In the genomic region with DNA sequence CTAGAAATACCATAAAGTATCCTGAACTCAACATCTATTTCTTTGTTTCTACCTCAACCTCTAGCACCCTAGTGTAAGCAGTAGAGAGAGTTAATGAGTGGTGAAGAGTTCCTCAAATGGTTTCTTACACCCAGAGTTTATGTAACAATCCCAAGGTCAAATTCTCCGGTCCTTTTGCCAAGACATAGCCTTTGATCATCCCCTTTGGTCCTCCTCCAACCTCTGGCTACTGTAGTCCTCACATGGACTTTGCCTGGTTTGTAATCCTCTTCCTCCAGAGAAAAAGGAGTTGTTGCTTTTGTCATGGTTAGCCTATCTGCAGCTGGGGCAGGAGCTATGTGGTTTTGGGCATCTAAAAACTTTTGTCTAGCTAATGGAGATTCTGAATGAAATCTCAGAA, we compare ENCODE assay signal across 29 mouse cellular contexts. TPM values are rescaled to one million over a fixed set of nuclear protein-coding genes. Genes with fewer than 3 reads are reported as not detected.
A peak's percentile ranks its signal among the peaks of the same experiment; 100 is the strongest.
DNase-seq lines count a peak whose midpoint lies in the region; ATAC-seq and TF ChIP-seq lines count a peak whose summit lies in the region.
"Had no signal": no experiment of that assay in that cellular context is flagged by ENCODE, and none has a peak within 500 bp of the region (broad histone marks: within the 10 kb centered on the region; RNA-seq: fewer than 3 reads in every experiment).

No protein-coding gene starts in this region.

- no peak for TF ChIP-seq POLR2A in small intestine, adult 2 months (IDR thresholded peaks at IDR 0.05; ENCODE audit: low read depth, low read length)

- ATAC-seq in embryonic facial prominence, embryonic 13.5 days (ENCODE audit: insufficient number of reproducible peaks, insufficient read depth, low FRiP score, low TSS enrichment, low read depth), result no peak
- ATAC-seq in kidney, embryonic 15.5 days (replicated peaks; ENCODE audit: low FRiP score), result no peak
- no peak for ATAC-seq in neural tube, embryonic 15.5 days (ENCODE audit: low FRiP score)
- ATAC-seq: CD4-positive, CD25-positive, alpha-beta regulatory T cell, adult 4 months; forebrain, embryonic 16.5 days; inflammation-experienced regulatory T-cells, adult 6 months; midbrain, embryonic 16.5 days had no signal

- 0 out of 2 replicates have a peak overlapping the region, but pooled peaks have one; percentile 16 for H3K9ac ChIP-seq in embryonic facial prominence, embryonic 13.5 days
- H3K9ac ChIP-seq in kidney, embryonic 15.5 days, result no peak overlapping the region
- H3K9ac ChIP-seq in neural tube, embryonic 15.5 days (replicated peaks), result no peak overlapping the region
- H3K9ac ChIP-seq: heart, embryonic 13.5 days; hindbrain, embryonic 15.5 days; liver, embryonic 14.5 days; lung, embryonic 14.5 days had no signal

- H3K27ac ChIP-seq in embryonic facial prominence, embryonic 13.5 days, result no peak overlapping the region
- H3K27ac ChIP-seq in embryonic facial prominence, embryonic 10.5 days (replicated peaks), result no peak overlapping the region
- no peak overlapping the region for H3K27ac ChIP-seq in kidney, embryonic 15.5 days
- H3K27ac ChIP-seq in small intestine, adult 2 months (ENCODE audit: insufficient read depth, low read depth, low read length), result 0 out of 2 replicates have a peak overlapping the region, but pooled peaks have one; percentile 9
- H3K27ac ChIP-seq in neural tube, embryonic 15.5 days (replicated peaks), result no peak overlapping the region
- H3K27ac ChIP-seq: heart, embryonic 13.5 days; hindbrain, embryonic 10.5 days; hindbrain, embryonic 15.5 days; kidney, postnatal 0 days; liver, embryonic 14.5 days had no signal

- no peaks in the 10 kb centered on the region for H3K9me3 ChIP-seq in embryonic facial prominence, embryonic 13.5 days
- H3K9me3 ChIP-seq in embryonic facial prominence, embryonic 10.5 days, result no peaks in the 10 kb centered on the region
- no peaks in the 10 kb centered on the region for H3K9me3 ChIP-seq in kidney, embryonic 15.5 days (replicated peaks)
- H3K9me3 ChIP-seq in neural tube, embryonic 15.5 days (replicated peaks), result no peaks in the 10 kb centered on the region
- H3K9me3 ChIP-seq: heart, embryonic 13.5 days; hindbrain, embryonic 10.5 days; hindbrain, embryonic 15.5 days had no signal

- no peak overlapping the region for H3K4me3 ChIP-seq in embryonic facial prominence, embryonic 13.5 days
- H3K4me3 ChIP-seq in embryonic facial prominence, embryonic 10.5 days, result no peak overlapping the region
- no peak overlapping the region for H3K4me3 ChIP-seq in kidney, embryonic 15.5 days (replicated peaks)
- H3K4me3 ChIP-seq in small intestine, adult 2 months (ENCODE audit: low read depth, low read length), result no peak overlapping the region
- no peak overlapping the region for H3K4me3 ChIP-seq in neural tube, embryonic 15.5 days (replicated peaks)
- H3K4me3 ChIP-seq: erythroblast, embryonic 14.5 days; heart, embryonic 13.5 days; hindbrain, embryonic 10.5 days; hindbrain, embryonic 15.5 days had no signal

- TF ChIP-seq CTCF in small intestine, adult 2 months (IDR thresholded peaks at IDR 0.05; ENCODE audit: extremely low read depth, insufficient read length, insufficient replicate concordance, low read depth, low read length), result no peak

- peaks cover 22% of the 10 kb centered on the region for H3K4me1 ChIP-seq in embryonic facial prominence, embryonic 13.5 days
- peaks cover 25% of the 10 kb centered on the region for H3K4me1 ChIP-seq in embryonic facial prominence, embryonic 10.5 days
- peaks cover 22% of the 10 kb centered on the region for H3K4me1 ChIP-seq in kidney, embryonic 15.5 days
- H3K4me1 ChIP-seq in small intestine, adult 2 months (ENCODE audit: control insufficient read depth, insufficient read depth, insufficient read length, low read length), result peaks cover 11% of the 10 kb centered on the region
- peaks cover 26% of the 10 kb centered on the region for H3K4me1 ChIP-seq in neural tube, embryonic 15.5 days

- no peak for DNase-seq in embryonic facial prominence, embryonic 10.5 days (ENCODE audit: low spot score)
- DNase-seq in kidney, adult 8-10 months, result peak; percentile 79 to 92
- peak; percentile 60 to 63 for DNase-seq in kidney, postnatal 25 days
- DNase-seq: cerebellum, adult 8-10 months; embryo, embryonic 11 days; heart, postnatal 10 days; layer of hippocampus, postnatal 36 days; left cerebral cortex, postnatal 4 days; lung, embryonic 14.5 days; right cerebral cortex, postnatal 4 days; thymus, postnatal 4 days had no signal

- WGBS in embryonic facial prominence, embryonic 13.5 days, result 90% methylated on average over 1 of the region's 1 CpGs
- 89% methylated on average over 1 of the region's 1 CpGs for WGBS in embryonic facial prominence, embryonic 10.5 days
- WGBS in kidney, embryonic 15.5 days, result 77% methylated on average over 1 of the region's 1 CpGs
- WGBS in small intestine, adult 2 months, result 12% methylated on average over 1 of the region's 1 CpGs
- WGBS in neural tube, embryonic 15.5 days, result 93% methylated on average over 1 of the region's 1 CpGs

- peaks cover 24% of the 10 kb centered on the region for H3K36me3 ChIP-seq in embryonic facial prominence, embryonic 13.5 days
- H3K36me3 ChIP-seq in embryonic facial prominence, embryonic 10.5 days (replicated peaks), result peaks cover 18% of the 10 kb centered on the region
- peaks cover 15% of the 10 kb centered on the region for H3K36me3 ChIP-seq in kidney, embryonic 15.5 days
- H3K36me3 ChIP-seq in small intestine, adult 2 months (ENCODE audit: control insufficient read depth, insufficient read depth, low read length), result peaks cover 8% of the 10 kb centered on the region
- H3K36me3 ChIP-seq in neural tube, embryonic 15.5 days, result peaks cover 5% of the 10 kb centered on the region

- no peak overlapping the region for H3K4me2 ChIP-seq in embryonic facial prominence, embryonic 13.5 days
- H3K4me2 ChIP-seq in kidney, embryonic 15.5 days, result no peak overlapping the region
- no peak overlapping the region for H3K4me2 ChIP-seq in neural tube, embryonic 15.5 days
- H3K4me2 ChIP-seq: heart, embryonic 13.5 days; hindbrain, embryonic 15.5 days; lung, embryonic 14.5 days; midbrain, embryonic 11.5 days had no signal

- H3K27me3 ChIP-seq in embryonic facial prominence, embryonic 13.5 days, result no peaks in the 10 kb centered on the region
- H3K27me3 ChIP-seq in embryonic facial prominence, embryonic 10.5 days (replicated peaks; ENCODE audit: low read depth, poor library complexity, severe bottlenecking), result no peaks in the 10 kb centered on the region
- no peaks in the 10 kb centered on the region for H3K27me3 ChIP-seq in kidney, embryonic 15.5 days
- H3K27me3 ChIP-seq in small intestine, adult 2 months (ENCODE audit: control insufficient read depth, insufficient read depth, low read length), result no peaks in the 10 kb centered on the region
- H3K27me3 ChIP-seq in neural tube, embryonic 15.5 days (replicated peaks), result no peaks in the 10 kb centered on the region
- H3K27me3 ChIP-seq: heart, embryonic 13.5 days; hindbrain, embryonic 15.5 days had no signal

RNA-seq across cellular contexts. Expression of a gene that starts 1.7 kb away (rescaled TPM):
- 16.3 and 17.7 TPM in 2 replicates for polyA plus RNA-seq in embryonic facial prominence, embryonic 13.5 days (2015; fragmentation: Nextera tagmentation; extraction: Ambion mirVana)
- polyA plus RNA-seq in embryonic facial prominence, embryonic 10.5 days (2016; fragmentation: Nextera tagmentation; extraction: Ambion mirVana), result 17.5 and 19.1 TPM in 2 replicates
- 19.1 and 21.1 TPM in 2 replicates for polyA plus RNA-seq in kidney, embryonic 15.5 days (2015; fragmentation: Nextera tagmentation; extraction: Ambion mirVana)
- 24.7 and 57.1 TPM in 2 replicates for polyA plus RNA-seq in small intestine, adult 2 months (2012; rRNA removed)
- 13.8 and 14.0 TPM in 2 replicates for polyA plus RNA-seq in neural tube, embryonic 15.5 days (2015; fragmentation: Nextera tagmentation; extraction: Ambion mirVana)

RNA-seq across cellular contexts. Expression of a gene that starts 2.4 kb away (rescaled TPM):
- polyA plus RNA-seq in embryonic facial prominence, embryonic 13.5 days (2015; fragmentation: Nextera tagmentation; extraction: Ambion mirVana), result 8.8 and 9.3 TPM in 2 replicates
- polyA plus RNA-seq in embryonic facial prominence, embryonic 10.5 days (2016; fragmentation: Nextera tagmentation; extraction: Ambion mirVana), result 9.2 and 10.4 TPM in 2 replicates
- 8.3 and 8.7 TPM in 2 replicates for polyA plus RNA-seq in kidney, embryonic 15.5 days (2015; fragmentation: Nextera tagmentation; extraction: Ambion mirVana)
- polyA plus RNA-seq in small intestine, adult 2 months (2012; rRNA removed), result 0.60 and 0.71 TPM in 2 replicates
- polyA plus RNA-seq in neural tube, embryonic 15.5 days (2015; fragmentation: Nextera tagmentation; extraction: Ambion mirVana), result 6.4 and 6.6 TPM in 2 replicates

RNA-seq across cellular contexts. Expression of a gene that starts 11.1 kb away (rescaled TPM):
- polyA plus RNA-seq in embryonic facial prominence, embryonic 13.5 days (2015; fragmentation: Nextera tagmentation; extraction: Ambion mirVana), result 50.4 and 52.5 TPM in 2 replicates
- 23.6 and 25.3 TPM in 2 replicates for polyA plus RNA-seq in embryonic facial prominence, embryonic 10.5 days (2016; fragmentation: Nextera tagmentation; extraction: Ambion mirVana)
- polyA plus RNA-seq in kidney, embryonic 15.5 days (2015; fragmentation: Nextera tagmentation; extraction: Ambion mirVana), result 77.2 and 107 TPM in 2 replicates
- polyA plus RNA-seq in small intestine, adult 2 months (2012; rRNA removed), result 38.0 and 56.7 TPM in 2 replicates
- 28.4 and 50.2 TPM in 2 replicates for polyA plus RNA-seq in neural tube, embryonic 15.5 days (2015; fragmentation: Nextera tagmentation; extraction: Ambion mirVana)

RNA-seq across cellular contexts. Expression of a gene that starts 29.3 kb away (rescaled TPM):
- polyA plus RNA-seq in embryonic facial prominence, embryonic 13.5 days (2015; fragmentation: Nextera tagmentation; extraction: Ambion mirVana), result 2.6 and 5.1 TPM in 2 replicates
- 0.39 TPM in 1 of 2 replicates, not detected in the other for polyA plus RNA-seq in embryonic facial prominence, embryonic 10.5 days (2016; fragmentation: Nextera tagmentation; extraction: Ambion mirVana)
- polyA plus RNA-seq in kidney, embryonic 15.5 days (2015; fragmentation: Nextera tagmentation; extraction: Ambion mirVana), result 5.1 and 11.1 TPM in 2 replicates
- 0.53 and 1.1 TPM in 2 replicates for polyA plus RNA-seq in small intestine, adult 2 months (2012; rRNA removed)
- polyA plus RNA-seq in neural tube, embryonic 15.5 days (2015; fragmentation: Nextera tagmentation; extraction: Ambion mirVana), result 4.3 and 8.2 TPM in 2 replicates
- polyA plus RNA-seq: erythroblast, embryonic 14.5 days; forebrain, embryonic 11.5 days; forebrain, embryonic 16.5 days; hindbrain, embryonic 10.5 days; kidney, postnatal 0 days; midbrain, embryonic 11.5 days had no signal

RNA-seq across cellular contexts. Expression of a gene that starts 30.0 kb away (rescaled TPM):
- polyA plus RNA-seq in embryonic facial prominence, embryonic 13.5 days (2015; fragmentation: Nextera tagmentation; extraction: Ambion mirVana), result 0.42 TPM in 1 of 2 replicates, not detected in the other
- 0.10 and 0.28 TPM in 2 replicates for polyA plus RNA-seq in embryonic facial prominence, embryonic 10.5 days (2016; fragmentation: Nextera tagmentation; extraction: Ambion mirVana)
- 5.6 and 8.4 TPM in 2 replicates for polyA plus RNA-seq in kidney, embryonic 15.5 days (2015; fragmentation: Nextera tagmentation; extraction: Ambion mirVana)
- polyA plus RNA-seq in small intestine, adult 2 months (2012; rRNA removed), result not detected in 2 replicates
- polyA plus RNA-seq in neural tube, embryonic 15.5 days (2015; fragmentation: Nextera tagmentation; extraction: Ambion mirVana), result 0.10 TPM in 1 of 2 replicates, not detected in the other
- polyA plus RNA-seq: embryonic facial prominence, embryonic 14.5 days; forebrain, embryonic 16.5 days; heart, embryonic 13.5 days; hindbrain, embryonic 15.5 days; inflammation-experienced regulatory T-cells, adult 6 months; midbrain, embryonic 16.5 days; thymus, postnatal 0 days had no signal
